Mouse (Mus musculus): ENCODE data around the gene T2. TPM values are rescaled to one million over a fixed set of nuclear protein-coding genes. Genes with fewer than 3 reads are reported as not detected.

The T2 gene
- polyA plus RNA-seq, 1 experiment from 2014 or later, result 0.75 TPM

- peak; percentile 61 for DNase-seq (ENCODE audit: low spot score)
- H3K27ac ChIP-seq, result peak overlapping the region; percentile 71
- no peaks in the 10 kb centered on the region for H3K36me3 ChIP-seq
- under 1% methylated on average over 52 of the region's 52 CpGs for WGBS
- peaks cover 100% of the 10 kb centered on the region for H3K27me3 ChIP-seq (ENCODE audit: low read depth, poor library complexity, severe bottlenecking)
- H3K4me3 ChIP-seq, result peak overlapping the region; percentile 55
- peaks cover 46% of the 10 kb centered on the region for H3K4me1 ChIP-seq
- no peaks in the 10 kb centered on the region for H3K9me3 ChIP-seq (replicated peaks)
Observed at GRCm38 (mm10) chr17:8433121-8433977, 77.6 kb downstream of the T2 start.

GRCm38 (mm10) chr17:8433978-8434960, 78.5 kb downstream of the T2 start, which contains the start of gene T:
Gene T (plus strand): TSS chr17:8434423.
- DNase-seq (ENCODE audit: low spot score), result peak; percentile 64
- peak within 1 kb of the TSS; percentile 55 for H3K4me3 ChIP-seq
- WGBS, result under 1% methylated on average over 65 of the region's 65 CpGs
- no peaks in the 10 kb centered on the region for H3K9me3 ChIP-seq (replicated peaks)
- no peaks in the 10 kb centered on the region for H3K36me3 ChIP-seq
- peaks cover 45% of the 10 kb centered on the region for H3K4me1 ChIP-seq
- peak within 1 kb of the TSS; percentile 71 for H3K27ac ChIP-seq
- H3K27me3 ChIP-seq (ENCODE audit: low read depth, poor library complexity, severe bottlenecking), result peaks cover 100% of the 10 kb centered on the region

GRCm38 (mm10) chr17:8436184-8436583, 80.4 kb downstream of the T2 start:
- H3K27me3 ChIP-seq (ENCODE audit: low read depth, poor library complexity, severe bottlenecking), result peaks cover 96% of the 10 kb centered on the region
- H3K4me1 ChIP-seq, result peaks cover 36% of the 10 kb centered on the region
- 27% methylated on average over 7 of the region's 7 CpGs for WGBS
- H3K36me3 ChIP-seq, result no peaks in the 10 kb centered on the region
- no peak for DNase-seq (ENCODE audit: low spot score)
- no peak overlapping the region for H3K27ac ChIP-seq
- no peaks in the 10 kb centered on the region for H3K9me3 ChIP-seq (replicated peaks)
- no peak overlapping the region for H3K4me3 ChIP-seq

DNA sequence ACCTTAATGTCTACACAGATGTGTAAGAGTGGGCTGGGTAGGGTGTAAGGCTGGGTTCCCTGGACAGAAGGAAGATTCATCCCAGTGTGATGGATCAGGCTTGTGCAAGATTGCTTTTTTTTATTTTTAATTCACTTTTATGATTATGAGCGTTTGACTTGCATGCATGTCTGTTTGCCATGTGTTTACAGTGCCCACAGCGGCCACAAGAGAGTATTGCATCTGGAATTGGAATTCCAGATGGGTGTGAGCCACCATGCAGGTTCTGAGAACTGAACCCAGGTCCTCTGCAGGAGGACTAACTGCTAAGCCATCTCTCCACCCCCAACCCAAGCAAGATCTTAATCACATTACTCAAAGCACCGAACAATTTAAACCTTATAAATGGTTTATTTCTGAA, 88.3 kb downstream of the T2 start:
- H3K4me3 ChIP-seq, result no peak overlapping the region
- DNase-seq (ENCODE audit: low spot score), result peak; percentile 12
- no peak overlapping the region for H3K27ac ChIP-seq
- H3K27me3 ChIP-seq (ENCODE audit: low read depth, poor library complexity, severe bottlenecking), result peaks cover 29% of the 10 kb centered on the region
- H3K4me1 ChIP-seq, result peaks cover 5% of the 10 kb centered on the region
- H3K36me3 ChIP-seq, result no peaks in the 10 kb centered on the region
- 58% methylated on average over 3 of the region's 3 CpGs for WGBS
- no peaks in the 10 kb centered on the region for H3K9me3 ChIP-seq (replicated peaks)

DNA sequence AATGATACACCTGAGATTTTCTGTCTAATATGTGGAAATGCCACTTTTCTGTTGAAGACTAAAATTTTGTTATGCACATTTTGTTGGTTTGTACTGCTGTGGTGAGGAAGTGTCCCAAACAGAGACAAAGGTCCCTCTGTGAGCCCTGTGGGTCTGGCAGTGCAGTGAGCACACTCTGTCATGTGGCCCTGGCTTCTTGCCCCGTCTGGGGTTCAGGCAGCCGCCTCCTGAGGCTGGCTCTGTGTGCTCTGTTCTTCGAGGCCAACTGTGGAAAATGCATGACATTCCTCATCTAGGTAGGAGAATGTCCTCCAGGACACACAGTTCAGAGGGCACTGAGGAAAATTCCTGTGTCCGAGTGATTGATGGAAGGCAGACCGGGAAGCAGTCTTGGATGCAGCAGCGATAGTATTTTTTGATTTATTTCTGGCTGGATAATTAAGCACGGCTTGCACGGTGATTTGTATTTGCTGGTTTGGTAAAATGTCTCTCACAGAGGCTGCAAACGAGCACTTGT, 91.9 kb downstream of the T2 start:
- 18% methylated on average over 9 of the region's 9 CpGs for WGBS
- Histone ChIP-seq H3K27me3 (ENCODE audit: low read depth, poor library complexity, severe bottlenecking) (0 out of 2 replicates have a peak, but pooled peaks cover 5% of the 10 kb centered on the region), H3K9me3 (replicated peaks) (no peaks in the 10 kb centered on the region), H3K36me3 (no peaks in the 10 kb centered on the region), H3K27ac (no peak overlapping the region), H3K4me3 (no peak overlapping the region), H3K4me1 (peaks cover 5% of the 10 kb centered on the region)
- no peak for DNase-seq (ENCODE audit: low spot score)

- WGBS, result 69% methylated on average over 3 of the region's 3 CpGs
- Histone ChIP-seq H3K4me1 (peaks cover 5% of the 10 kb centered on the region), H3K9me3 (replicated peaks) (no peaks in the 10 kb centered on the region), H3K4me3 (no peak overlapping the region), H3K27ac (no peak overlapping the region), H3K27me3 (ENCODE audit: low read depth, poor library complexity, severe bottlenecking) (no peaks in the 10 kb centered on the region), H3K36me3 (no peaks in the 10 kb centered on the region)
- no peak for DNase-seq (ENCODE audit: low spot score)
Observed at GRCm38 (mm10) chr17:8448324-8448723, 92.5 kb downstream of the T2 start.

DNA sequence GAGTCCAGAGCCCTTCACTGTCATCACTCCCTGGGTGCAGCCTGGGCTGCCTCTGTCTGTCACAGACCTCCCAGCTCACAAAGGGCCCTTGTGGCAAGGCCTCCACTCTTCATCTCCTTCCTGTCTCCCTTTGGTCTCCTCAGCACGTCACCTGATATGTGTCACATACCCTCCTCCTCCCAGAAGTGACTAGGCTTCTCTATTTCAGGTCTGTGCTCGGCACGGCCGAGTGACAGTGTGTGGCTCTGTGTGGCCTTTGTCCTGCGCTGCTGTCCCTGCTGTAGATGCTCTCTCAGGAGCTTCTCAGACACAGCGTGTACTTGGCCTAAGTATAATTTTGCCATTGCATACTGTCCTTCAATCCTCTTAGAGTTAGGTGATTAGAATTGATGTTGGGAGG, 99.4 kb downstream of the T2 start:
- H3K4me1 ChIP-seq, result no peaks in the 10 kb centered on the region
- H3K9me3 ChIP-seq (replicated peaks), result no peaks in the 10 kb centered on the region

GRCm38 (mm10) chr17:8455601-8456000, 99.8 kb downstream of the T2 start:
- Histone ChIP-seq H3K4me3 (no peak overlapping the region), H3K9me3 (replicated peaks) (no peaks in the 10 kb centered on the region), H3K27me3 (ENCODE audit: low read depth, poor library complexity, severe bottlenecking) (peaks cover 20% of the 10 kb centered on the region; the same call in 1 of the 2 replicates), H3K27ac (no peak overlapping the region), H3K36me3 (no peaks in the 10 kb centered on the region), H3K4me1 (no peaks in the 10 kb centered on the region)
- 69% methylated on average over 7 of the region's 7 CpGs for WGBS
- DNase-seq (ENCODE audit: low spot score), result no peak

More for the DNA sequence above, 99.4 kb downstream of the T2 start:
- no peak overlapping the region for H3K4me3 ChIP-seq
- H3K27me3 ChIP-seq (ENCODE audit: low read depth, poor library complexity, severe bottlenecking), result peaks cover 20% of the 10 kb centered on the region; the same call in 1 of the 2 replicates
- 50% methylated on average over 6 of the region's 6 CpGs for WGBS
- DNase-seq (ENCODE audit: low spot score), result no peak
- no peak overlapping the region for H3K27ac ChIP-seq
- H3K36me3 ChIP-seq, result no peaks in the 10 kb centered on the region

DNA sequence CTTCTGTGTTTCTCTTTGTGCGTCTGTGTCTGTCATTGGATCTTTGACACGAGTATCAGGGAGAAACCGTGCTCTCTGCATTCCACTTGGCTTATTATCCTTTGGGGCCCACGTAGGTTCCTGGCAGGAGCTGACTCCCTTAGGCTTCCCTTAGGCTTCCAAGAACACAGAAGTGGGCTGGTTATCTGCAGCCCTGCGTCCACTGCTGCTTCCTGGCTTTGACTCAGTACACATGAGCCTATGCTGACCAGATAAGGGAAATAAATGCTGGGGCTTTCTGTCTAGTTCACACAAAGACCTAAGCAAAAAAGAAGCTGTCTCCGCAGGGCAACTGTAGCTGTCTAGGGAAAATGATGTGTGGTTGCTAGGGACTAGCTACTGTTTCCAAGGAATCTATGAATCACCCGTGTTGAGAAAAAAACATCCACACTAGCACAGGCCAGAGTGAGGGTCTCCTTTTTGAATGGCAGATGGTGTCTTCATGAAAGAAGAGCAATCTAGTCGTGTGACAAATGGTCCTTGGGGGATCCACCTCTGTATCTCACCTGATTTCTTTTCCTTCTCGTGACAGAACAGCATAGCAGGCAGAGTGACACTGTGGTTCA, 101.2 kb downstream of the T2 start:
- H3K27ac ChIP-seq, result no peak overlapping the region
- H3K27me3 ChIP-seq (ENCODE audit: low read depth, poor library complexity, severe bottlenecking), result peaks cover 20% of the 10 kb centered on the region; the same call in 1 of the 2 replicates
- 68% methylated on average over 9 of the region's 9 CpGs for WGBS
- no peaks in the 10 kb centered on the region for H3K9me3 ChIP-seq (replicated peaks)
- no peaks in the 10 kb centered on the region for H3K36me3 ChIP-seq
- H3K4me3 ChIP-seq, result no peak overlapping the region
- H3K4me1 ChIP-seq, result no peaks in the 10 kb centered on the region
- DNase-seq (ENCODE audit: low spot score), result no peak

- DNase-seq (ENCODE audit: low spot score), result peak; percentile 82
- no peak overlapping the region for H3K4me3 ChIP-seq
- no peaks in the 10 kb centered on the region for H3K36me3 ChIP-seq
- peaks cover 35% of the 10 kb centered on the region for H3K27me3 ChIP-seq (ENCODE audit: low read depth, poor library complexity, severe bottlenecking)
- no peaks in the 10 kb centered on the region for H3K9me3 ChIP-seq (replicated peaks)
- no peaks in the 10 kb centered on the region for H3K4me1 ChIP-seq
- 5% methylated on average over 4 of the region's 4 CpGs for WGBS
- H3K27ac ChIP-seq, result no peak overlapping the region
Observed at GRCm38 (mm10) chr17:8461568-8461967, 105.8 kb downstream of the T2 start.

DNA sequence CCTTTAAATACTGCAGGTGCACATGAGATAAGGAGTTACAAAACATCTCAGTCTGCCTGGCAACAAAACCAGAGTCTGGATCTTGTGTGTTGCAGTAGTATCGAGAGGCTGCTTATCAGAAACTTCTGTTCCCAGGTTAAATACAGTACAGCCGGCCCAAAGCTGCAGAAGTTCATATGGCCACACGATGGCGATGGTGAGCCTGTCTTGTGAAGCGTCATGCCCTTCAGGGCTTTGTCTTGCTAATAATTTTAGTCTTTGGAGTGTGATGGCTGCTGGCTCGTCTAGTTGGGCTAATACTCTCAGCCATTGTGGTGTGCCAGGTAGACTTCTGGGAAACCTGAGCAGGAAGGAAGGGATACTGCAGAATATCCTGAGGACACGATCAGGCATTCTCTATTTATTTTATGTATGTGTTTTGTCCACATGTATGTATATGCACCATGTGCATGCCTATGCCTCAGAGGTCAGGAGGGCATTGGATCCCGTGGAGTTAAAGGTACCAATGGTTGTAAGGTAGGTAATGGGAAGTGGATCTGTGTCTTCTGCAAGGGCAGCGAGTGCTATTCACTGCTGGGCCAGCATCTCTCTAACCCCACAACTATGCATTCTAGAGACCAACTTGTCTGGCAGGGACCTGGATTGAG, 107.8 kb downstream of the T2 start:
- Histone ChIP-seq H3K4me3 (no peak overlapping the region), H3K36me3 (no peaks in the 10 kb centered on the region), H3K27ac (no peak overlapping the region), H3K4me1 (no peaks in the 10 kb centered on the region), H3K27me3 (ENCODE audit: low read depth, poor library complexity, severe bottlenecking) (peaks cover 46% of the 10 kb centered on the region), H3K9me3 (replicated peaks) (no peaks in the 10 kb centered on the region)
- 29% methylated on average over 9 of the region's 9 CpGs for WGBS
- DNase-seq (ENCODE audit: low spot score), result peak; percentile 79

DNA sequence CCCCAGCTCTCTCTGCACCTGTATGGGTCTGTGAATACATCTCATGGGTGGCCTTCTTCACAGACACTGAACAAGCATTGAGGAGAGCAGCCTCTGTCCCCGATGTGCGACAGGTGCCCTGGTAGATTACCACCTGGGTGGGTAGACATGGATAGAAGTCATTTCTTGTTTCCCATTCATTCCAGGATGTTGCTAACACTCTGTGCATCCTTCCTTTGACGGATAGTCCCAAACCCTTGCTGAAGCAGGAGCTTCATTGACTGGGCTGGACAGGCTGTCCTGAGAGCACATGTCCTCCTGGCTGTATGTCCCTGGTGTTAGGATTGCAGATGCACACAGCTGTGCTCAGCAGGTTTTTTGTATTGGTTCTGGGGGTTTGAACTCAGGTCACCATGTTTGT, 112.0 kb downstream of the T2 start:
- Histone ChIP-seq H3K27ac (no peak overlapping the region), H3K9me3 (replicated peaks) (no peaks in the 10 kb centered on the region), H3K4me3 (no peak overlapping the region), H3K27me3 (ENCODE audit: low read depth, poor library complexity, severe bottlenecking) (peaks cover 72% of the 10 kb centered on the region), H3K4me1 (no peaks in the 10 kb centered on the region), H3K36me3 (no peaks in the 10 kb centered on the region)
- WGBS, result 85% methylated on average over 3 of the region's 3 CpGs
- DNase-seq (ENCODE audit: low spot score), result no peak

Data from limb, embryonic 10.5 days (tissue).